Mouse (Mus musculus) liver, embryonic 15.5 days (tissue): ENCODE data around the gene Phyhipl. TPM values are rescaled to one million over a fixed set of nuclear protein-coding genes. Genes with fewer than 3 reads are reported as not detected.

ENCODE experiments used
- ATAC-seq: fragments of 200-750 bp; cut with Nextera tagmentation; 2 replicates; pipeline ENCODE4 v1.8.0; 2017; ENCODE audit warnings: moderate number of reproducible peaks, mild to moderate bottlenecking, moderate library complexity; ENCODE audit not compliant: insufficient read depth
- H3K27ac ChIP-seq: fragments of 300-500 bp; sonication (generic); replicated peaks from 2 replicates; pipeline ENCODE4 v1.5.1; 2015; ENCODE audit warnings: mild to moderate bottlenecking, inconsistent platforms
- H3K27me3 ChIP-seq: fragments of 300-500 bp; sonication (generic); 2 replicates; pipeline ENCODE4 v1.6.1; 2015; ENCODE audit warnings: mild to moderate bottlenecking, inconsistent platforms
- H3K36me3 ChIP-seq: fragments of 300-500 bp; sonication (generic); replicated peaks from 2 replicates; pipeline ENCODE4 v1.6.1; 2015; ENCODE audit warnings: moderate library complexity, mild to moderate bottlenecking, inconsistent platforms
- H3K4me1 ChIP-seq: fragments of 300-500 bp; sonication (generic); replicated peaks from 2 replicates; pipeline ENCODE4 v1.6.1; 2015; ENCODE audit warnings: inconsistent platforms
- H3K4me2 ChIP-seq: fragments of 300-500 bp; sonication (generic); 2 replicates; pipeline ENCODE4 v1.6.1; 2015; ENCODE audit warnings: moderate library complexity, mild to moderate bottlenecking, inconsistent platforms
- H3K4me3 ChIP-seq: fragments of 300-500 bp; sonication (generic); replicated peaks from 2 replicates; pipeline ENCODE4 v1.5.1; 2015; ENCODE audit warnings: mild to moderate bottlenecking, inconsistent platforms
- H3K9ac ChIP-seq: fragments of 300-500 bp; sonication (generic); 2 replicates; pipeline ENCODE4 v1.6.1; 2015; ENCODE audit warnings: moderate library complexity, mild to moderate bottlenecking, inconsistent platforms
- H3K9me3 ChIP-seq: fragments of 300-500 bp; sonication (generic); replicated peaks from 2 replicates; pipeline ENCODE4 v1.6.1; 2016; ENCODE audit warnings: inconsistent platforms
- WGBS: fragments of 180-500 bp; shearing (Covaris S2); methylation state at CpG from one replicate; pipeline ENCODE4 v1.1.7; 2015; ENCODE audit warnings: mixed read lengths; ENCODE audit not compliant: insufficient replicate concordance; 5-methylcytosine and 5-hydroxymethylcytosine counted together
- polyA plus RNA-seq: library from polyadenylated mRNA; unstranded; fragments of >200 nt; fragmentation: Nextera tagmentation; extraction: Ambion mirVana; gene quantifications from 2 replicates; pipeline ENCODE4 v1.2.1, GENCODE M21; 2015

Gene Phyhipl
- polyA plus RNA-seq, 1 experiment from 2014 or later: 0.08 TPM

DNA sequence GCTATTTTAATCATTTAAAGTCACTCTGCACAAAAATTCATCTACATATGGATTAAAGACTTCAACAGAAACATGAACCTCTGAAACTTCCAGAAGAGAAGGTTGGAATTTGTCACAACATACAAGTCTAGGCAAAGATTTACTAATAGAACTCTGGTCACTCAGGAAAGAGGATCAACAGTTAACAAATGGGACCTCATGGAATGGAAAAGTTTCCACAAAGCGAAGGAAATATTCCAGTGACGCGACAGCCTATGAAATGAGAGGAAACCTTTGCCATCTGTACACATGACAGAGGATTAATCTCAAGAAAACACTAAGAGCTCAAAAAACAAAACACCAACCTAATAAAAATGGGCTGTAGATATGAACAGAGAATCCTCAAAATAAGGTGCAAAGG, 32.3 kb downstream of the Phyhipl start:
- 82% methylated on average over 3 of the region's 3 CpGs for WGBS

DNA sequence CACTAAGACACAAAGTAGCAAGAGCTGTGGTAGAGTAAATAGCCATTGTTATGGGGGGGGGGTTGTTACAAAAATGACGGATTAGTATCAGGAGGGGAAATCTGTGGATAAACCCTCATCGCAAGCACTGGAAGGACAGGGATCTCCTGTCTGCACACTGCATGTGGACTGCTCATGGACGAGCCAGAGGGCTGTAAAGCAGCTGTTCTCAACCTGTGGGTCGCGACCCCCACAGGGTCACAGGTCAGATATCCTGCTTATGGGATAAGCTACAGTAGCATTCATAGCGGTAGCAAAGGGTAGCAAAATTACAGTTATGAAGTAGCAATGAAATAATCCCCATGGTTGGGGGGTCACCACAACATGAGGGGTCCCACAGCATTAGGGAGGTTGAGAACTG, 39.4 kb downstream of the Phyhipl start:
- H3K27me3 ChIP-seq: no peaks in the 10 kb centered on the region
- no peaks in the 10 kb centered on the region for H3K4me1 ChIP-seq
- H3K36me3 ChIP-seq: no peaks in the 10 kb centered on the region
- H3K9ac ChIP-seq: no peak overlapping the region
- H3K4me2 ChIP-seq: no peak overlapping the region
- no peak overlapping the region for H3K27ac ChIP-seq
- no peak overlapping the region for H3K4me3 ChIP-seq
- no peak for ATAC-seq
- WGBS: 70% methylated on average over 6 of the region's 6 CpGs
- no peaks in the 10 kb centered on the region for H3K9me3 ChIP-seq

More for the DNA sequence above, 32.3 kb downstream of the Phyhipl start:
- Histone ChIP-seq H3K9ac (no peak overlapping the region), H3K27me3 (no peaks in the 10 kb centered on the region), H3K9me3 (no peaks in the 10 kb centered on the region), H3K4me3 (no peak overlapping the region), H3K4me1 (no peaks in the 10 kb centered on the region), H3K36me3 (no peaks in the 10 kb centered on the region), H3K4me2 (no peak overlapping the region), H3K27ac (no peak overlapping the region)
- ATAC-seq: no peak

DNA sequence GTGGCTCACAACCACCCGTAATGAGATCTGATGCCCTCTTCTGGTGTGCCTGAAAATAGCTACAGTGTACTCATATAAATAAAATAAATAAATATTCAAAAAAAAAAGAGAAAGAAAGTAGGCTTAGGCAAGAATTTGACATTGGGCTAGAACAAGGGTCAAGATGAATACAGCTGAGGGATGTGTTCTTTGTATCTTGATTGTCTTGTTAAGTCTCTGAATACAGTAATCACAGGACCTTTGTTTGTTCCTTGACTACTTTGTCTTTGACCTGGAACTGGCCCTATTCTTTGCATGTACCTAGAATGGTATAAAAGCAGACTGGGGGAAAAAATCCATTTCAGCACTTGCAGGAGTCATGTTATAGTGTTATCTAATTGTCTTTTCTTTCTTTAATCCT, 44.1 kb downstream of the Phyhipl start:
- no peak for ATAC-seq
- Histone ChIP-seq H3K9ac (no peak overlapping the region), H3K27ac (no peak overlapping the region), H3K4me1 (no peaks in the 10 kb centered on the region), H3K4me3 (no peak overlapping the region), H3K27me3 (no peaks in the 10 kb centered on the region), H3K36me3 (no peaks in the 10 kb centered on the region), H3K9me3 (no peaks in the 10 kb centered on the region), H3K4me2 (no peak overlapping the region)
- WGBS: 62% methylated on average over 1 of the region's 1 CpGs

DNA sequence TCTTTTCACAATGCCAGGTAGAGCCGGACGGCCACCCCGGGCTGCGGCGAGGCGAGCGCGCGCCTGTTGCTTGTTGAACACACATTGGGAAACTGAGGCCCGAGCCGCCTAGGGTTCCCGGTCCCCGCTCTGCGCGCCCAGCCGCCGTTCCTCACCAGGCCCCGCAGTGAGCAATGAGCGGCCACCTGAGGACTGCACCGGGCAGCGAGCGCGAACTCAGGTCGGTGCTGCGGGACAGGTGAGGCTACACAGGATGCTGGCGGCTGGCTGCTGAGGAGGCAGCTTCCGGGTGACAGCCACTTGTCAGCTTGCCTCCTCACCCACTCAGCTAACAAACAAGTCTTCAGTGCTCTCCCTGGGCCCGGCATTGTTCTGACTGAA, 55.9 kb downstream of the Phyhipl start:
- H3K27me3 ChIP-seq: peaks cover 39% of the 10 kb centered on the region
- no peak overlapping the region for H3K27ac ChIP-seq
- H3K4me1 ChIP-seq: peaks cover 14% of the 10 kb centered on the region
- 2% methylated on average over 28 of the region's 28 CpGs for WGBS
- peak overlapping the region; percentile 74 for H3K4me2 ChIP-seq
- H3K9ac ChIP-seq: no peak overlapping the region
- no peaks in the 10 kb centered on the region for H3K36me3 ChIP-seq
- no peak for ATAC-seq
- H3K9me3 ChIP-seq: no peaks in the 10 kb centered on the region
- peak overlapping the region; percentile 56 for H3K4me3 ChIP-seq

DNA sequence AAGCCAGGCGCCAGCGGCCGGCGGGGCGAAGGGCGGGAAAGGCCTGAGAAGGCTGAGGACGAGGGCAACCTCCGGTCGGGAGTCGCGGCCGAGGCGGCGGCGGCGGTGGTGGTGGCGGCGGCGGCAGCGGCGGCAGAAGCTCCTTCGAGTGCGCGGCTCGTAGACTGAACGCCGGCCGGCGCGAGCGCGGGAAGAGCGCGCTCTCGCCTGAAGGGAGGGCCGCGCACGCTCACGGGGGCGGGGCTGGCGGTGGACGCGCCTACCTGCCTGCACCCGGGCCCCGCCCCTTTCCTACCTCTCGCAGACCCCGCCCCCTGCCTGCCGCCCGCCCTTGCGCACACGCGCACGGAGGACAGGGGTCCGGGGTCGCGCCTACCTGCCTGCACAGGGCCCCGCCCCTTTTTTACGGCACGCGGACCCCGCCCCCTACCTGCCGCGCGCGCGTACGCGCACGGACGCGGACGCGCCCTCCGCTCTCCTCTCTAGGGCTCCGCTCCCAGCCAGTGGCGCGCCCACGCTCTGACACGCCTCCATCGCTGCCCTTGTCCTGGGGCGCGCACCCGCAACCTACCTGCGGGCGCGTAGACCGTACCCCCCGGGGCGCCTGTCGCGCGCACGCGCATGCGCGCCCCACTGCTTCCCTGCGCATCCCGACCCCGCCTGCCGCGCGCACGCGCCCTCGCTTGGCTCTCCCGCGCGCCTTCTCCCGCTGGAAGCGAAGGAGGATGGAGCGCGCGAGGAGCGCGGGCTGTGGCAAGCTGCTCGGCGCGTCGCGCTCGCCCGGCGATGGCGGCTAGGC, 56.4 kb downstream of the Phyhipl start:
- no peak overlapping the region for H3K9ac ChIP-seq
- peaks cover 39% of the 10 kb centered on the region for H3K27me3 ChIP-seq
- no peaks in the 10 kb centered on the region for H3K9me3 ChIP-seq
- ATAC-seq: peak; percentile 47; the same call in 1 of the 2 replicates
- H3K27ac ChIP-seq: no peak overlapping the region
- no peaks in the 10 kb centered on the region for H3K36me3 ChIP-seq
- H3K4me2 ChIP-seq: peak overlapping the region; percentile 74
- WGBS: under 1% methylated on average over 82 of the region's 124 CpGs
- peak overlapping the region; percentile 56 for H3K4me3 ChIP-seq
- peaks cover 14% of the 10 kb centered on the region for H3K4me1 ChIP-seq

DNA sequence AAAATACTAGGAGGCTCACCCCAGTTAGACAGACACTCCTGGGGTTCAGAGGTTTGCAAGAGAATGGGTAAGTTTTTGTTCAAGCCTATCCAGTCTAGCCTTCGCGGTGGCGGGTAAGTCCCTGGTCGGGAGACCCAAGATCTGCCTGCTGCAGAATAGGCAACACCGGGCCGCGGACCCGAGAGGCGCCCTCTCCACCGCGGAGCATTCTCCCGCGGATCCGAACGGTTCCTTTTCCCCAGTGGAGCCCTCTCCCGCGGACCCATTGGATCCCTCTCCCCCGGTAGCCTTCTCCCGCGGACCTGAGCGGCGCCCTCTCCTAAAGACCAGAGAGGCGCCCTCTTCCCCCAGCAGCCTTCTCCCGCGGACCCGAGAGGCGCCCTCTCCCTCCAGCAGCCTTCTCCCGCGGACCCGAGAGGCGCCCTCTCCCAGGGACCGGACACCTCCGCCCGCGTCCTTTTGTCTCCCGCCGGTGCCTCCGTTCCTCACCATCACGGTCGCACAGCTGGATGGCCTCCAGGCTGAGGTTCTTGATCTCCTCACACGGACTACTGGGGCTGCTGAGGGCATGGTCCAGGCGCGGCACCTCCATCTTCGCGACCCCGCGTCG, 57.1 kb downstream of the Phyhipl start:
- ATAC-seq: no peak
- Histone ChIP-seq H3K36me3 (no peaks in the 10 kb centered on the region), H3K27me3 (peaks cover 39% of the 10 kb centered on the region), H3K4me1 (peaks cover 14% of the 10 kb centered on the region), H3K27ac (no peak overlapping the region), H3K9me3 (no peaks in the 10 kb centered on the region), H3K9ac (no peak overlapping the region), H3K4me2 (peak overlapping the region; percentile 74), H3K4me3 (peak overlapping the region; percentile 56)
- WGBS: under 1% methylated on average over 48 of the region's 48 CpGs

DNA sequence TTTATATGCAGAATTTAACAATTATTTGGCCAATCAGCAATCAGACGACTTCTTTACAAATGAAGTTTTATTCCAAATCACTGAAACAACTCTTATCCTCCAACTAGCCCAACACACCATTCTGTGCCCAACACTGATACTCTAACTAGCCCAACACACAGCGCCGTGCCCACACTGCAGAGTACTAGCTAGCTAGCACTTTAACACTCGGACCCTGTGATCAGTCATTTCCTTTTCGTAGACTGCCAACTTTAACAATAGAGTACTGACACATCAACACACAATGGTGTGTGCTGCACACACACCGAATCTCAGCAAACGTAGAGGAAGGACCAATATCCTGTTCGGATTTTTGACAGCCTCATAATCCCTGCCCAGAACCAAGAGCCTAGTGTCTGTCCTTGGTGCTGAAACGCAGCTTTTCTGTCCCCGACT, 57.7 kb downstream of the Phyhipl start:
- Histone ChIP-seq H3K4me3 (no peak overlapping the region), H3K9ac (no peak overlapping the region), H3K27me3 (peaks cover 39% of the 10 kb centered on the region), H3K27ac (no peak overlapping the region), H3K4me2 (peak overlapping the region; percentile 74), H3K9me3 (no peaks in the 10 kb centered on the region), H3K36me3 (no peaks in the 10 kb centered on the region), H3K4me1 (peaks cover 14% of the 10 kb centered on the region)
- no peak for ATAC-seq
- WGBS: 15% methylated on average over 10 of the region's 10 CpGs

DNA sequence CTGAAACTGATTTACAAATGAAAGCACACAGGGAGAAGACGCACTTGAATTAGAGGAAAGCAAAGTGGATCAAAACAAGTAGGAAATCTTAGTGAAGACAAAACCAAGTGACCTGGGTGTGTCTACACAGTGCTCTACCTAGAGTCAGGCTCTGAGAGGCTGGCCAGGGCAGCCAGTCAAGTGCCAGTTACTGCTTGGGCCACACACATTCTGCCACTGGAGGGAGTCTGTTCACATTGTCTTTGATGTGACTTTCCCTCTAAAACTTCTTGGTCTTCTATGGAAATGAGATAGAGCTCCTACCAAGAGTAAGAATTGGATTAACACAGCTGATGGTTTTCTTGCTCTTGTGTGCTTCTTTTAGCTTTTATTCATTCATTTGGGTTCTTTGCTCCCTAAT, 61.8 kb downstream of the Phyhipl start:
- ATAC-seq: no peak
- Histone ChIP-seq H3K27me3 (peaks cover 15% of the 10 kb centered on the region), H3K9ac (no peak overlapping the region), H3K4me1 (peaks cover 6% of the 10 kb centered on the region; the same call in 1 of the 2 replicates), H3K9me3 (no peaks in the 10 kb centered on the region), H3K27ac (no peak overlapping the region), H3K4me3 (no peak overlapping the region), H3K4me2 (no peak overlapping the region), H3K36me3 (no peaks in the 10 kb centered on the region)
- WGBS: 13% methylated on average over 1 of the region's 1 CpGs

DNA sequence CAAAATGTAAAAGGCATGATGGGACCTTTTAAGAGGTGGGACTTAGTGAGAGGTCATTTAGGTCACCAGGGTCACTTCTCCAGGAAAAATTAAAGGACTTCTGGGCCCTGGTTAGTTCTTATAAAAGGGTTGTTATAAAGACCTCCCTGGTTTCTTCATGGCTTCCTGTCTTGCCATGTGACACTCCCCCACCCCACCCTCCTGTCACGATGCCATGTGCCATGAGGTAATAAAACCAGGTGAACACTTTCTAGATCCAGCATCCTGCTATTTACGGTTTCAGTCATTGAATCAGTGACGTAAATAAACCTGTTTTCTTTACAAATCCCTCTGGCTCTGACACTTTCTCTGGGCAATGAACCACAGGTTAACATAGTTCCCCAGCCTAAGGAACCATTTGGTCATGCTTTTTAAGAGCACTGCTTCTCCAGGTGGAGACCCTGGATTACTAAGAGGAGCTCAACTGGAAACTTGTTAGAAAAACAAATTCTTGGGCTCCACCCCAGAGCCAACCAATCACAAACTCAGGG, 68.8 kb downstream of the Phyhipl start:
- Histone ChIP-seq H3K4me2 (no peak overlapping the region), H3K9me3 (no peaks in the 10 kb centered on the region), H3K9ac (no peak overlapping the region), H3K36me3 (no peaks in the 10 kb centered on the region), H3K27me3 (no peaks in the 10 kb centered on the region), H3K27ac (no peak overlapping the region), H3K4me3 (no peak overlapping the region), H3K4me1 (no peaks in the 10 kb centered on the region)
- 47% methylated on average over 3 of the region's 3 CpGs for WGBS
- ATAC-seq: no peak

DNA sequence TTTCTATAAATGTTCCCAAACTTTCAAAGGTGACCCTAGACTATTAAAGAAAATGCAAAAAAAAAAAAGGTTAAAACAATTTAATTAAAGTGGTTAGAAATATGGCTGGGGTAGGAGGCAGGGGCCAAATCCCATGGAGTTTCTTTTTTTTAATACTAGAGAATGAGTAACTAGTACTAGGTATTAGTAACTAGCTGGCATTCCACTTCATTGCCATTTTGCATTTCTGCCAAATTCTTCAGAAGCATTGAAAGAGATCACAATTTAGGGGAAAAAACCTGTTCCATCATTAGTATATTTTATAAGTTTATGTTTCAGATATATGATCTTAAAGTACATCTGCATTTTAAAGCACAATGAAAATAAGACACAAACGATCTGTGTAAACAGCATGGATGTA, 71.6 kb downstream of the Phyhipl start:
- Histone ChIP-seq H3K4me1 (no peaks in the 10 kb centered on the region), H3K9me3 (no peaks in the 10 kb centered on the region), H3K4me2 (no peak overlapping the region), H3K9ac (no peak overlapping the region), H3K36me3 (no peaks in the 10 kb centered on the region), H3K27ac (no peak overlapping the region), H3K4me3 (no peak overlapping the region), H3K27me3 (no peaks in the 10 kb centered on the region)
- WGBS: 67% methylated on average over 1 of the region's 1 CpGs
- ATAC-seq: no peak

DNA sequence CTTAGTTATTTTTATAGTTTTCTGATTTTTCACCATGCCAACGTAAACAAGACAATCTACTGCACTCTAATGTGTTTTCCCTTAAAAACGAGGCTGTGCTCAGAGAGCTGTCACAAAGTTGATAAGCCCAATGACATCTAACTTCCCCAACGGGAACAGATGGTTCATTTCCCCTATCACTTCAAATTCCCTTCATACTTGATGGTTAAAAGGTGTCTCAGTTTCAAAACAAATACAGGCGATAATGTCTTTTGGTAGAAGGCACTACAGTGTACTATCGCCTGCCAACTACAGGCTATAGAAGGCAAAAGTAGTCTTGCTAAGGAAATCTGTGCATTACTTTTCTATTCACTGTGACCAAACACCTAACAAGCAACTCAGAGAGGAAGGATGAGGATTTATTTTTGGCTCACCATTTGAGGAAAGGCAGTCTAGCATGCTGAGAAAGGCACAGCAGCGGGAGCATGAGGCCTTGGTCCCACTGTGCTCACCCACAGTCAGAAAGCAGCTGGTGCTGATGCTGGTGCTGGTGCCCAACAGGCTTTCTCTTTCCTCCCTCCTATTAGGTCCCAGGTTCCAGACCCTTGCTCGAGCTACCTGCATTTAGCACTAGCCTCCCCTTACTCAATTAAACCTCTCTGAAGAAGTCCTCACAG, 74.1 kb downstream of the Phyhipl start:
- no peak overlapping the region for H3K9ac ChIP-seq
- no peaks in the 10 kb centered on the region for H3K4me1 ChIP-seq
- H3K9me3 ChIP-seq: no peaks in the 10 kb centered on the region
- WGBS: 38% methylated on average over 7 of the region's 7 CpGs
- H3K27ac ChIP-seq: no peak overlapping the region
- H3K4me2 ChIP-seq: no peak overlapping the region
- H3K36me3 ChIP-seq: no peaks in the 10 kb centered on the region
- no peaks in the 10 kb centered on the region for H3K27me3 ChIP-seq
- H3K4me3 ChIP-seq: no peak overlapping the region
- ATAC-seq: no peak
